Mouse (Mus musculus): ENCODE data around the gene Ltk. TPM values are rescaled to one million over a fixed set of nuclear protein-coding genes. Genes with fewer than 3 reads are reported as not detected.

Gene Ltk
- 2.3 and 3.0 TPM in 2 replicates for polyA plus RNA-seq (2012; rRNA removed)

GRCm38 (mm10) chr2:119760251-119760650 lies at the start of gene Ltk:
Ltk (minus strand) TSS chr2:119760431.

GRCm38 (mm10) chr2:119797279-119797783 lies 37.1 kb upstream of the Ltk start, which contains the start of gene Tyro3:
Tyro3 (plus strand) TSS chr2:119797733.

GRCm38 (mm10) chr2:119787206-119787883 lies 27.1 kb upstream of the Ltk start, which contains the start of gene Rpap1:
Rpap1 (minus strand) TSS chr2:119787537.

GRCm38 (mm10) chr2:119741581-119742411 lies 18.4 kb downstream of the Ltk start, which contains the start of gene Itpka:
Itpka (plus strand) TSS chr2:119742337.

Other genes starting within 250 kb of the Ltk start
- 0.33 and 0.75 TPM in 2 replicates for gene Exd1, start 212.8 kb downstream of the Ltk start, polyA plus RNA-seq (2012; rRNA removed)
- 57.5 and 59.8 TPM in 2 replicates for gene Chp1, start 212.7 kb downstream of the Ltk start, polyA plus RNA-seq (2012; rRNA removed)
- 20.2 and 28.4 TPM in 2 replicates for gene Nusap1, start 142.1 kb downstream of the Ltk start, polyA plus RNA-seq (2012; rRNA removed)
- 8.9 and 12.5 TPM in 2 replicates for gene Oip5, start 142.0 kb downstream of the Ltk start, polyA plus RNA-seq (2012; rRNA removed)
- 14.9 and 17.0 TPM in 2 replicates for gene Ndufaf1, start 97.6 kb downstream of the Ltk start, polyA plus RNA-seq (2012; rRNA removed)
- 44.9 and 45.5 TPM in 2 replicates for gene Rtf1, start 85.4 kb downstream of the Ltk start, polyA plus RNA-seq (2012; rRNA removed)
- gene Itpka, start 18.1 kb downstream of the Ltk start, polyA plus RNA-seq (2012; rRNA removed): 0.50 and 0.55 TPM in 2 replicates
- 21.9 and 22.8 TPM in 2 replicates for gene Rpap1, start 27.1 kb upstream of the Ltk start, polyA plus RNA-seq (2012; rRNA removed)
- 32.2 and 36.3 TPM in 2 replicates for gene Tyro3, start 37.3 kb upstream of the Ltk start, polyA plus RNA-seq (2012; rRNA removed)
- 21.9 and 24.1 TPM in 2 replicates for gene Mga, start 136.8 kb upstream of the Ltk start, polyA plus RNA-seq (2012; rRNA removed)
- gene Mapkbp1, start 212.3 kb upstream of the Ltk start, polyA plus RNA-seq (2012; rRNA removed): 27.8 and 32.3 TPM in 2 replicates